Mouse (Mus musculus): Measurements from ENCODE around the gene Dpp6. TPM values are rescaled to one million over a fixed set of nuclear protein-coding genes. Genes with fewer than 3 reads are reported as not detected.

Dpp6 gene
- polyA plus RNA-seq, 1 experiment, result 95.2 TPM

DNA sequence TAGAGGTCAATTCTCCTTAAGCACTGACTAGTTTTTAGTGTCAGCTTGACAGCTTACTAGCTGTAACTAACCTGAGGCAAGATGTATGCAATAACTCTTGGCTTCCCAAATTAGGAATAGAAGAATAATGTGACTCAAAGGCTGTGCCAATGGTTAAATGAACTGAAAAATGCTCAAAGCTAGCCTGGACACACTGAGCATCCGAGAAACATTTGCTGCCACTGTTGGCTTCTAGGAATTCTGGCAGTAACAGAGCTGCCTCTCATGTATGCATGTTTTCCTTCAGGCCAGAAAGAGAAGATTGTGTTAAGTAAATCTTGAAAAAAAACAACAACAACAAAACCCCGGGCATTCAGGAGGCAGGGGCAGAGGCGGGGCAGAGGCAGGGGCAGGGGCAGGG, 540.6 kb downstream of the Dpp6 start:
- Histone ChIP-seq H3K4me3 (ENCODE audit: insufficient read depth, low read length) (no peak overlapping the region), H3K4me1 (ENCODE audit: control insufficient read depth, insufficient read depth, low read length) (no peaks in the 10 kb centered on the region), H3K27ac (ENCODE audit: insufficient read depth, low read length) (no peak overlapping the region)
- TF ChIP-seq CTCF (IDR thresholded peaks at IDR 0.05; ENCODE audit: extremely low read depth, insufficient read depth, low read length), result no peak
- no peak for TF ChIP-seq POLR2A (IDR thresholded peaks at IDR 0.05; ENCODE audit: extremely low read depth, insufficient read depth, low read length)

- no peak overlapping the region for H3K4me3 ChIP-seq (ENCODE audit: insufficient read depth, low read length)
- no peak overlapping the region for H3K27ac ChIP-seq (ENCODE audit: insufficient read depth, low read length)
- H3K4me1 ChIP-seq (ENCODE audit: control insufficient read depth, insufficient read depth, low read length), result no peaks in the 10 kb centered on the region
- TF ChIP-seq CTCF (IDR thresholded peaks at IDR 0.05; ENCODE audit: extremely low read depth, insufficient read depth, low read length), result no peak
- no peak for TF ChIP-seq POLR2A (IDR thresholded peaks at IDR 0.05; ENCODE audit: extremely low read depth, insufficient read depth, low read length)
Measured at GRCm38 (mm10) chr5:27365946-27366345, 548.9 kb downstream of the Dpp6 start.

DNA sequence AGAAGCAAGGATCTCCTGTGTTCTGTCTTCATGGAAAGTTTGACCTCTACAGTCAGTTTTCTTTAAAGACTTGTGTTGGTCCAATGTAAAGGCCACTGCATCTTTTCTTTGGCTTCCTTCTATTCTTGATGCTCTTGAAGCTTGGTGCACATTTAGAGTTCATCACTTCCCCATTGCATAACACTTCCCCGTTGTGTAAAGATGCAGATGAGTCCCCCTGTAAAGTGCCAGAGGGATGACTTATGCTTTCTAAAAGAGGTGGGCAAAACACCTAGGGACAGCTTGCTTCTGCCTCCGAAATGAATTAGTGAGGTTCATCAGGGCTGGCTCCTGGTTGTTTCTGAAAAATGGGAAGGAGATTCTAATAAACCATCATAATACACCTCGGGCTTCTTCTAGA, 553.8 kb downstream of the Dpp6 start:
- Histone ChIP-seq H3K4me1 (ENCODE audit: control insufficient read depth, insufficient read depth, low read length) (peaks cover 2% of the 10 kb centered on the region; the same call in 1 of the 2 replicates), H3K4me3 (ENCODE audit: insufficient read depth, low read length) (no peak overlapping the region), H3K27ac (ENCODE audit: insufficient read depth, low read length) (peak overlapping the region; percentile 37; the same call in 1 of the 2 replicates)
- TF ChIP-seq CTCF (IDR thresholded peaks at IDR 0.05; ENCODE audit: extremely low read depth, insufficient read depth, low read length), result no peak
- no peak for TF ChIP-seq POLR2A (IDR thresholded peaks at IDR 0.05; ENCODE audit: extremely low read depth, insufficient read depth, low read length)

DNA sequence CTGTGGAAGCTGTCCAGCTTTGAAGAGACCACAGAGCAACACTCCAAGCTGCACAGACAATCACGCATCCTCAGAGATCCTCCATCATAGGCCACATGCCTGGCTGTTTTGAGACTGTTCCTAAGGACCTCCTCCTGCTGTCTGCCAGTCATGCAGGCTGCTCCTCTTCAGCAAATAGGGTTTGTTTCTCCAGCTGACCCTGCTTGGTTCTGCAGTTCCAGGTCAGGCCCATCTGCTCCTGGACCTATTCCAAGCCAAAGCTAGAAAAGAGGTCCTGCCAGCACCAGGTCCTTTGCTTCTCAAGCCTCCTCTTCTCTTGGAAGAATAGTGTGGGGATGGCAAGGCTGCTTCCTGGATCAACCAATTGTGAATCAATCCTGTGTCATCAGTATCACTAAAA, 556.9 kb downstream of the Dpp6 start:
- Histone ChIP-seq H3K4me1 (ENCODE audit: control insufficient read depth, insufficient read depth, low read length) (peaks cover 2% of the 10 kb centered on the region; the same call in 1 of the 2 replicates), H3K4me3 (ENCODE audit: insufficient read depth, low read length) (no peak overlapping the region), H3K27ac (ENCODE audit: insufficient read depth, low read length) (no peak overlapping the region)
- no peak for TF ChIP-seq CTCF (IDR thresholded peaks at IDR 0.05; ENCODE audit: extremely low read depth, insufficient read depth, low read length)

DNA sequence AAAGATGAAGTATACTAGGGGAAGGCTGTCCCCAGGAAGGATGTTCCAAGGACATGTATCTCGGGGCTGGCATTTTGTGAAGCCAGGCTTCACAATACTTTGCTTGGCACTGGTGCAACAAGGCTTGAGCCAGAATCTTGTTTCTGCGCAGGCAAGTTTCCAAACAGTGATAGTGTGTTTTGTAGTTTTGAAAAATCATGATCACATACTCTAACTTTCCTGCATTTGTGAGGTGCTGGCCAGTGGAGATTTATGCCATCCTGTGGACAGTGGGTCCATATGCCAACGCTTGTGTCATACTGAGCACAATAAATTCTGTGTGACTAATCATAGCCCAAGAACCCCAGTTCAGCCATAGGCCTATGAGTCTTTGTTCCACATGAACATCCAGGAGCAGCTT, 558.8 kb downstream of the Dpp6 start:
- TF ChIP-seq POLR2A (IDR thresholded peaks at IDR 0.05; ENCODE audit: extremely low read depth, insufficient read depth, low read length) (no peak), CTCF (IDR thresholded peaks at IDR 0.05; ENCODE audit: extremely low read depth, insufficient read depth, low read length) (no peak)
- Histone ChIP-seq H3K27ac (ENCODE audit: insufficient read depth, low read length) (no peak overlapping the region), H3K4me3 (ENCODE audit: insufficient read depth, low read length) (no peak overlapping the region), H3K4me1 (ENCODE audit: control insufficient read depth, insufficient read depth, low read length) (peaks cover 2% of the 10 kb centered on the region; the same call in 1 of the 2 replicates)

GRCm38 (mm10) chr5:27380656-27381385, 563.8 kb downstream of the Dpp6 start:
- H3K27ac ChIP-seq (ENCODE audit: insufficient read depth, low read length), result no peak overlapping the region
- no peaks in the 10 kb centered on the region for H3K4me1 ChIP-seq (ENCODE audit: control insufficient read depth, insufficient read depth, low read length)
- TF ChIP-seq POLR2A (IDR thresholded peaks at IDR 0.05; ENCODE audit: extremely low read depth, insufficient read depth, low read length) (no peak), CTCF (IDR thresholded peaks at IDR 0.05; ENCODE audit: extremely low read depth, insufficient read depth, low read length) (no peak)
- no peak overlapping the region for H3K4me3 ChIP-seq (ENCODE audit: insufficient read depth, low read length)

DNA sequence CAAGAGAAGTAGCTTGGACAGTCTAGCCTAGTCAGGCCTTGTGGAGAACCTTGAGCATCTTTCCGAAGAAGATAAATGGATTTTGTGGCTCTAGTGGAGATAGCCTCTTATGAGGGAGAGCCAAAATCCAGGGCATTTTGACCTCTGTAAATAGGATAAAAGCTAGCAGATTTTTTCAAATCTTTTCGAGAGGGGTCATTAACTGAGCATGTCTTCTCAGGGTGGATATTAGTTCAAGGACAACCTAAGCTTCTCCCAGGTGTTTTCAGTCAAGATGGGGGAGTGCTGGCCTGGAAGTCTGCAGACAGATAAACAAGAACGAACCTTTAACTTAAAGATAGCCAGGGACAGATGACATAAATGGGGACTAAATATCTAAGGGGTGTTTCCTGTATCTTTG, 581.4 kb downstream of the Dpp6 start:
- no peak overlapping the region for H3K4me3 ChIP-seq (ENCODE audit: insufficient read depth, low read length)
- no peak for TF ChIP-seq CTCF (IDR thresholded peaks at IDR 0.05; ENCODE audit: extremely low read depth, insufficient read depth, low read length)
- no peak for TF ChIP-seq POLR2A (IDR thresholded peaks at IDR 0.05; ENCODE audit: extremely low read depth, insufficient read depth, low read length)
- H3K27ac ChIP-seq (ENCODE audit: insufficient read depth, low read length), result no peak overlapping the region
- H3K4me1 ChIP-seq (ENCODE audit: control insufficient read depth, insufficient read depth, low read length), result 0 out of 2 replicates have a peak, but pooled peaks cover 1% of the 10 kb centered on the region

DNA sequence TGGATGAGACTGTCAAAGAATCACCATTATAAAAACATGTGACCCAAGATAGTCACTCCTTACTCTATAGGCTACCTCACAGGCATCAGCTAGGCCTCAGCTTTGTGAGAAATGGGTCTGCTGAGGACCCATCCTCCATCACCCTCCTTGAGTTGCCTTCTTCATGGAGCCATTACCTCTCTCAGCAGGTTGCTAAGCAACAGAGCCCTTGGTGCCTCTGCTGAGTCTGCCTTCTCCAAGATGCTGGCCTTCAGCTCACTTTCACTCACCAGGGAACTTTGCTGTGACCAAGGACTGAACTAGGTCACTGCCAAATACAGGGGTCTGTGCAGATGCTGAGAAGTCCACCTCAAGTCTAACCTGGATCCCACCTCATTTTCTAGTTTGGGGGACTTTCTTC, 582.1 kb downstream of the Dpp6 start:
- Histone ChIP-seq H3K4me3 (ENCODE audit: insufficient read depth, low read length) (no peak overlapping the region), H3K4me1 (ENCODE audit: control insufficient read depth, insufficient read depth, low read length) (0 out of 2 replicates have a peak, but pooled peaks cover 1% of the 10 kb centered on the region), H3K27ac (ENCODE audit: insufficient read depth, low read length) (no peak overlapping the region)
- no peak for TF ChIP-seq CTCF (IDR thresholded peaks at IDR 0.05; ENCODE audit: extremely low read depth, insufficient read depth, low read length)
- no peak for TF ChIP-seq POLR2A (IDR thresholded peaks at IDR 0.05; ENCODE audit: extremely low read depth, insufficient read depth, low read length)

DNA sequence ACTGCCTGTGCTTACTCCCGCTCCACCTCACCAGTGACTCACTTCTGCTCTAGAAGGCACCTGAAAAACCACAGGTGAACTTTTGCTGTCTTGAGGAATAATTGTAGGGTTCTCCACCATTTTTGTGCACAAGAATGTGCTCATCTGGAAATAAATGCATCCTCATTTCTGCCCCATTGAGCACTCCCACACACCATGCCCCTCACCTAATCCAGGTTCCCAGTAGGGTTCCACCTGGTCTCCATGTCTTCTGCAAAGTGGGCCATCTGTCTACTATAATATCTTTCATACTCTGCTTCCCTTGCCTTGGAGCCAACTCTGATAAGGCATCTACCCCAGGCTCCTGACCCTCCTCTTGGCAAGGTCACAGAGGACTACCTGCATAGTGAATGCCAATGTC, 585.6 kb downstream of the Dpp6 start:
- Histone ChIP-seq H3K4me1 (ENCODE audit: control insufficient read depth, insufficient read depth, low read length) (0 out of 2 replicates have a peak, but pooled peaks cover 1% of the 10 kb centered on the region), H3K4me3 (ENCODE audit: insufficient read depth, low read length) (no peak overlapping the region), H3K27ac (ENCODE audit: insufficient read depth, low read length) (no peak overlapping the region)
- TF ChIP-seq CTCF (IDR thresholded peaks at IDR 0.05; ENCODE audit: extremely low read depth, insufficient read depth, low read length) (no peak), POLR2A (IDR thresholded peaks at IDR 0.05; ENCODE audit: extremely low read depth, insufficient read depth, low read length) (no peak)

DNA sequence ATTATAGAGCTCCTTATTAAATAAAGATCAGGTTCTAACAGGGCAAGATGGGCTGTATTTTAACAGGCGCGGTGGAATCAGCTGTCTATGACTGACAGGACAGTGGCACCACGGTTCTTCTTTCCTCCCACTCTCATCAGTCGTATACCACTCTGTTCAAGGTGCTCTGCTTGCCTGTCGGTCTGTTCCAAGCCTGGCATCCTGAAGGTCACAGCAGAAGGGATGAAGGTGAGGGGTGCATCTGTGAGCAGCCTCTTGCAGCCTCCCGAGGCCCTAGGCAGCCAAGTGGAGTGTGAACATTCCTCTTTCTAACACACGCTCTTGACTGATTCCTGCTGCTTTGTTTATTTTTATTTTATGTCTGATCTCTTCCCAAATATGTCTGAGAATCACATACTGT, 591.9 kb downstream of the Dpp6 start:
- TF ChIP-seq CTCF (IDR thresholded peaks at IDR 0.05; ENCODE audit: extremely low read depth, insufficient read depth, low read length), result no peak
- TF ChIP-seq POLR2A (IDR thresholded peaks at IDR 0.05; ENCODE audit: extremely low read depth, insufficient read depth, low read length), result no peak
- H3K4me3 ChIP-seq (ENCODE audit: insufficient read depth, low read length), result no peak overlapping the region
- no peak overlapping the region for H3K27ac ChIP-seq (ENCODE audit: insufficient read depth, low read length)
- peaks cover 3% of the 10 kb centered on the region for H3K4me1 ChIP-seq (ENCODE audit: control insufficient read depth, insufficient read depth, low read length)

Data from cortical plate, adult 2 months (tissue).